Mouse (Mus musculus) hindbrain, embryonic 12.5 days (tissue): Measurements from ENCODE around the gene Smc6. TPM values are rescaled to one million over a fixed set of nuclear protein-coding genes. Genes with fewer than 3 reads are reported as not detected.

Experiments
- ATAC-seq: fragments of 200-750 bp; cut with Nextera tagmentation; 2 replicates; pipeline ENCODE4 v1.8.0; 2017; ENCODE audit warnings: moderate TSS enrichment; ENCODE audit not compliant: low FRiP score
- H3K27ac ChIP-seq: fragments of 300-500 bp; sonication (generic); 2 replicates; pipeline ENCODE4 v1.5.1; 2016; ENCODE audit warnings: mild to moderate bottlenecking
- H3K27me3 ChIP-seq: fragments of 300-500 bp; sonication (generic); 2 replicates; pipeline ENCODE4 v1.6.1; 2016; ENCODE audit warnings: mild to moderate bottlenecking
- H3K36me3 ChIP-seq: fragments of 300-500 bp; sonication (generic); 2 replicates; pipeline ENCODE4 v1.6.1; 2016; ENCODE audit warnings: mild to moderate bottlenecking
- H3K4me1 ChIP-seq: fragments of 300-500 bp; sonication (generic); 2 replicates; pipeline ENCODE4 v1.6.1; 2016
- H3K4me2 ChIP-seq: fragments of 300-500 bp; sonication (generic); replicated peaks from 2 replicates; pipeline ENCODE4 v1.6.1; 2016; ENCODE audit warnings: mild to moderate bottlenecking
- H3K4me3 ChIP-seq: fragments of 300-500 bp; sonication (generic); 2 replicates; pipeline ENCODE4 v1.5.1; 2016; ENCODE audit warnings: mild to moderate bottlenecking
- H3K9ac ChIP-seq: fragments of 300-500 bp; sonication (generic); 2 replicates; pipeline ENCODE4 v1.6.1; 2016; ENCODE audit warnings: mild to moderate bottlenecking, moderate library complexity
- H3K9me3 ChIP-seq: fragments of 300-500 bp; sonication (generic); replicated peaks from 2 replicates; pipeline ENCODE4 v1.6.1; 2016; ENCODE audit warnings: mild to moderate bottlenecking
- WGBS: fragments of 180-500 bp; shearing (Covaris S2); methylation state at CpG from one replicate; pipeline ENCODE4 v1.1.7; 2016; 5-methylcytosine and 5-hydroxymethylcytosine counted together
- polyA plus RNA-seq: library from polyadenylated mRNA; unstranded; fragments of >200 nt; fragmentation: Nextera tagmentation; extraction: Ambion mirVana; gene quantifications from 2 replicates; pipeline ENCODE4 v1.2.1, GENCODE M21; 2016

Smc6 gene
- polyA plus RNA-seq: 125 and 128 TPM in 2 replicates

DNA sequence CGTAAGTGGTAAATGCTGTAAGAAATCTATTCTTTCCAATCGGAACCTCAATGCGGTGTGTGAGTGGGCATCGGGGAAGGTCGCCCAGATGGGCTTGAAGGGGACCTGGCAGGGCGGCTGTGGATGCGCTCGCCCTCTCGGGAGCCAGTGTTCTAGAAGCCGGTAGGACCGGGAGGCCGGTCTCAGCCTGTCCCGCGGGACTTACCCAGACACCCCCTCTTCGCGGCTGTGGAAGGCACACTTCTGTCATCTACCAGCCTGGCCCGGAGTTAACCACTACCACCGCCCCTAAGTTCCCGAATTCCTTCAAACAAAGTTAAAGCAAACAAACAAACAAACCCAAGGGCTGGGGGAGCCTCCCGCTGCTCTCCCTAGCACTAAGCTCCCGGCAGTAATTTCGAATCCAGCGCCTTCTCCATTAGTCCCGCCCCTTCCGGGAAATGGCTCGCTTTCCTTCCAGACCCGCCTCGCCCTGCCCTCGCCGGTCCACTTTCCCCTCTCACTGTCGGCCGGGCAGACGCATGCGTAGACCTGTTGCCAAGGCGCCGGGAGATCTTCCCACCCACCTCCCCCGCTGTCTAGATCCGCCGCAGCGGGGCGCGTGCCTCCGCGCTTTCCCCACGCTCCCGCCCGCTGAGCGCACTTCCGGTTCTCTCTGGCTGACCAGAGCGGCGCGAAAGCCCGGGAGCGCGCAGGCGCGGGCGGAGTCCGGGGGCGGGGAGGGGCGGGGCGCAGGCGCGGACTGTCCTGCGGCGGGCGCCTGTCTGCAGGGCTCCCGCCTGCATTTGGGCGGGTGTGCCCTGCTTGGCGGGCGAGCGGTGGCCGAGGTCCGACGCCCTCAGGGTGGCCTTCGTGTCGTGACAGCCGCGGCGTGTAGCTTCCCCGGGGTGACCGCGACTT is at the start of gene Smc6, which contains the start of gene Gen1:
Gene Smc6 (plus strand): TSS at position 505 of the 900 bp plus-strand sequence.
Gene Gen1 (minus strand): TSS at position 420 of the 900 bp plus-strand sequence.
- ATAC-seq: peak; percentile 100
- Histone ChIP-seq H3K4me3 (peak within 1 kb of the TSS; percentile 89), H3K27me3 (no peaks in the 10 kb centered on the region), H3K4me2 (peak within 1 kb of the TSS; percentile 93), H3K36me3 (no peaks in the 10 kb centered on the region), H3K9ac (peak within 1 kb of the TSS; percentile 89), H3K9me3 (no peaks in the 10 kb centered on the region), H3K4me1 (peaks cover 31% of the 10 kb centered on the region), H3K27ac (peak within 1 kb of the TSS; percentile 93)
- WGBS: under 1% methylated on average over 80 of the region's 83 CpGs

GRCm38 (mm10) chr12:11216454-11216853 is 49.2 kb upstream of the Smc6 start:
- H3K27me3 ChIP-seq: no peaks in the 10 kb centered on the region
- no peak overlapping the region for H3K9ac ChIP-seq
- no peak overlapping the region for H3K4me3 ChIP-seq
- H3K36me3 ChIP-seq: no peaks in the 10 kb centered on the region
- WGBS: 73% methylated on average over 3 of the region's 3 CpGs
- no peaks in the 10 kb centered on the region for H3K9me3 ChIP-seq
- no peak for ATAC-seq
- no peak overlapping the region for H3K27ac ChIP-seq
- H3K4me1 ChIP-seq: peaks cover 2% of the 10 kb centered on the region; the same call in 1 of the 2 replicates
- no peak overlapping the region for H3K4me2 ChIP-seq

DNA sequence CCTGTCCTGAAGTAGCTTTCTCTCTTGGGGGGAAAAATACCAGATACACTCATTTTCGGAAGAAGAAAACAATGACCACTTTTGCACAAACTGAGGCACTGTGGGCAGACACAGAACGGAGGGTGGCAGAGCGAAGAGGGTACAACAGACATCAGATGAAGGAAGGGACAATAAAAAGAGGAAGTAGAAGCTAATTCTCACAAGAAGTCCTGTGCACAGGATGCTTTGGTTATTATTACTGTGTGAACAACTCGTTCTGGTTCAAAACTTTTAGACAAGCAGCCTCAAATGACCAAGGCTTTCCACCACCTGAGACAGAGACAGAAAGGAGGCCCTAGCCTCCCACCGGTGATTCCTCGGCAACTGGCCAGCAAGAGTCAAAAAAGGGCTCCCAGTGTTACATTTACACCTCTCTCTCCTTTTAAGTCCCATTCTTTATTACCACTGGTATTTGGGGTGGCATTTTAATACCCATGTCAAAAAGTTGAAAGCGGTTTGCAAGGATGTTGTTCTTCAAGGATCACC is 47.9 kb upstream of the Smc6 start:
- Histone ChIP-seq H3K4me1 (peaks cover 9% of the 10 kb centered on the region; the same call in 1 of the 2 replicates), H3K9me3 (no peaks in the 10 kb centered on the region), H3K36me3 (no peaks in the 10 kb centered on the region), H3K27ac (no peak overlapping the region), H3K4me2 (no peak overlapping the region), H3K9ac (no peak overlapping the region), H3K4me3 (no peak overlapping the region), H3K27me3 (no peaks in the 10 kb centered on the region)
- 84% methylated on average over 7 of the region's 7 CpGs for WGBS
- no peak for ATAC-seq

- H3K9me3 ChIP-seq: no peaks in the 10 kb centered on the region
- no peaks in the 10 kb centered on the region for H3K27me3 ChIP-seq
- H3K4me2 ChIP-seq: no peak overlapping the region; the same call in 1 of the 2 replicates
- no peak overlapping the region for H3K4me3 ChIP-seq
- H3K9ac ChIP-seq: no peak overlapping the region
- peak; percentile 72 for ATAC-seq
- no peak overlapping the region for H3K27ac ChIP-seq
- no peaks in the 10 kb centered on the region for H3K36me3 ChIP-seq
- H3K4me1 ChIP-seq: peaks cover 12% of the 10 kb centered on the region; the same call in 1 of the 2 replicates
- 51% methylated on average over 20 of the region's 20 CpGs for WGBS
These were observed 44.0 kb upstream of the Smc6 start for GRCm38 (mm10) chr12:11221524-11222330.

GRCm38 (mm10) chr12:11222566-11222965 is 43.1 kb upstream of the Smc6 start:
- Histone ChIP-seq H3K4me2 (no peak overlapping the region), H3K9ac (no peak overlapping the region), H3K4me1 (peaks cover 12% of the 10 kb centered on the region; the same call in 1 of the 2 replicates), H3K27ac (no peak overlapping the region), H3K36me3 (no peaks in the 10 kb centered on the region), H3K9me3 (no peaks in the 10 kb centered on the region), H3K27me3 (no peaks in the 10 kb centered on the region), H3K4me3 (no peak overlapping the region)
- WGBS: 67% methylated on average over 3 of the region's 3 CpGs
- ATAC-seq: no peak

- WGBS: 91% methylated on average over 10 of the region's 10 CpGs
- Histone ChIP-seq H3K4me1 (peaks cover 12% of the 10 kb centered on the region; the same call in 1 of the 2 replicates), H3K9me3 (no peaks in the 10 kb centered on the region), H3K9ac (no peak overlapping the region), H3K27ac (no peak overlapping the region), H3K36me3 (no peaks in the 10 kb centered on the region), H3K27me3 (no peaks in the 10 kb centered on the region), H3K4me3 (no peak overlapping the region), H3K4me2 (no peak overlapping the region)
- no peak for ATAC-seq
These were observed 42.6 kb upstream of the Smc6 start for GRCm38 (mm10) chr12:11223090-11223489.

DNA sequence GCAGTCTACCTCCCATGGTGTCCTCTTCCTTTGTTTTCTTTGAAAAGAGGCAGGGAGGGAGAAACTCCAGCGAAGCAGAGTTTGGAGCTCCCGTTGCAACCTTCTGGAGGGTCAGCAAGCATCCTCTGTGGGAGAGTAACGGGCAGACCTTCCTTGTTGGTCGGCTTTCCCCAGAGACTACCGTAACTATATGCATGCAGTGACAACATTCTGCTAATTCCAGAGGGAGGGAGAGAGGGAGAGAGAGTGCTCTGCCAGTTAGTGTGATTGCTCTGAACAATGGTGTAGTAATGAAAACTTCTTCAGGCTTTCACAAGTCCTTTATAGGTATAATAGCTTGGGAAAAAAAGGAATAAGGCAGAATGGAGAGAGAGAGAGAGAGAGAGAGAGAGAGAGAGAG is 41.0 kb upstream of the Smc6 start:
- Histone ChIP-seq H3K4me3 (no peak overlapping the region), H3K9me3 (no peaks in the 10 kb centered on the region), H3K4me2 (no peak overlapping the region), H3K9ac (no peak overlapping the region), H3K4me1 (peaks cover 12% of the 10 kb centered on the region; the same call in 1 of the 2 replicates), H3K36me3 (no peaks in the 10 kb centered on the region), H3K27me3 (no peaks in the 10 kb centered on the region), H3K27ac (no peak overlapping the region)
- no peak for ATAC-seq
- 2% methylated on average over 5 of the region's 5 CpGs for WGBS

- no peak for ATAC-seq
- 57% methylated on average over 1 of the region's 1 CpGs for WGBS
These were observed 39.6 kb upstream of the Smc6 start for GRCm38 (mm10) chr12:11226123-11226522.

DNA sequence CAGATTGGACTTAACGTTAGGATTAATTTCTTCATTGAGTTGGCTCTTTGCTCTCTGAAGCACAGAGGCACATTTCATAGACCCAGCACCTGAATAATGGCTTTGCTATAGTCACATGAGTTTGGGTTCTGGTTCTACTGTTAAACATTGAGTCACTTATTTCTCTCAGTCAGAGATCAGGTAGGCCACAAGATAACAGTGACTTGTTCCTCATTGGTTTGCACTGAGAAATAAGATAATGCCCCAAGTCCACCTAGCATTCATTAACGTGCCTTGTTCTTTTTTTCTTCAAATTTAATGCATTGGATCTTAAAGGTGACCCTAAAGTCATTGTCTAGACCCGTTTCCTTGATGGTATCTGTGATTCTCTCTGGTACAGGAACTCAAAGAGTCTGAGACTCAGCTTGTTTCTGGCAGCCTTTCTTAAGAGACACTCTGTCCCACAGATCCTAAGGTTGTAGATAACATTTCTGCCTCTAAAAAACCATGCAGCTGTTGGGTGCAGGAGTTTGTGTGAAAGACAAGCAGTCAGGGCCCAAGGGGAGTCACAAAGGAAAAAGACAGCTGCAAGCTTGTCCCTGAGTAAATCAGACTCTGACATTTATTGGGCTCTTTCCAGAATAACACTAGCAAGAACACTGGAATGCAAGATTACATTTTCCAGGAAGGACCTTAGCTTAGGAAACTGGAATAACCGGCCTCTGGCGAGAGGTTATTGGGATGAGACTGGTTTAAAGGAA is 39.0 kb upstream of the Smc6 start:
- no peak overlapping the region for H3K27ac ChIP-seq
- H3K4me3 ChIP-seq: no peak overlapping the region
- H3K4me2 ChIP-seq: no peak overlapping the region
- H3K9me3 ChIP-seq: no peaks in the 10 kb centered on the region
- 84% methylated on average over 5 of the region's 5 CpGs for WGBS
- no peak for ATAC-seq
- no peak overlapping the region for H3K9ac ChIP-seq
- no peaks in the 10 kb centered on the region for H3K36me3 ChIP-seq
- peaks cover 8% of the 10 kb centered on the region; the same call in 1 of the 2 replicates for H3K4me1 ChIP-seq
- H3K27me3 ChIP-seq: no peaks in the 10 kb centered on the region

More at GRCm38 (mm10) chr12:11226123-11226522, 39.6 kb upstream of the Smc6 start:
- peaks cover 12% of the 10 kb centered on the region; the same call in 1 of the 2 replicates for H3K4me1 ChIP-seq
- no peak overlapping the region for H3K4me2 ChIP-seq
- no peaks in the 10 kb centered on the region for H3K36me3 ChIP-seq
- H3K4me3 ChIP-seq: no peak overlapping the region
- no peaks in the 10 kb centered on the region for H3K27me3 ChIP-seq
- H3K9me3 ChIP-seq: no peaks in the 10 kb centered on the region
- no peak overlapping the region for H3K9ac ChIP-seq
- H3K27ac ChIP-seq: no peak overlapping the region

GRCm38 (mm10) chr12:11230267-11230666 is 35.4 kb upstream of the Smc6 start:
- H3K4me1 ChIP-seq: no peaks in the 10 kb centered on the region
- no peak overlapping the region for H3K4me3 ChIP-seq
- no peak overlapping the region for H3K27ac ChIP-seq
- no peak overlapping the region for H3K4me2 ChIP-seq
- no peaks in the 10 kb centered on the region for H3K9me3 ChIP-seq
- H3K27me3 ChIP-seq: no peaks in the 10 kb centered on the region
- 70% methylated on average over 2 of the region's 2 CpGs for WGBS
- no peak for ATAC-seq
- H3K36me3 ChIP-seq: no peaks in the 10 kb centered on the region
- no peak overlapping the region for H3K9ac ChIP-seq

GRCm38 (mm10) chr12:11235996-11236395 is 29.7 kb upstream of the Smc6 start:
- no peaks in the 10 kb centered on the region for H3K9me3 ChIP-seq
- ATAC-seq: no peak
- no peak overlapping the region for H3K4me3 ChIP-seq
- H3K36me3 ChIP-seq: no peaks in the 10 kb centered on the region
- no peaks in the 10 kb centered on the region for H3K27me3 ChIP-seq
- no peak overlapping the region for H3K4me2 ChIP-seq
- no peaks in the 10 kb centered on the region for H3K4me1 ChIP-seq
- 74% methylated on average over 2 of the region's 2 CpGs for WGBS
- H3K9ac ChIP-seq: no peak overlapping the region
- no peak overlapping the region for H3K27ac ChIP-seq
